Comparison of ENCODE assay signal across 10 mouse cellular contexts in genomic region chr5:36960501-36960900, GRCm38 (mm10). TPM values are rescaled to one million over a fixed set of nuclear protein-coding genes. Genes with fewer than 3 reads are reported as not detected.
A peak's percentile ranks its signal among the peaks of the same experiment; 100 is the strongest.
DNase-seq lines count a peak whose midpoint lies in the region; ATAC-seq and TF ChIP-seq lines count a peak whose summit lies in the region.
"Had no signal": no experiment of that assay in that cellular context is flagged by ENCODE, and none has a peak within 500 bp of the region (broad histone marks: within the 10 kb centered on the region; RNA-seq: fewer than 3 reads in every experiment).

No protein-coding gene starts in this region.

- H3K27me3 ChIP-seq in heart, embryonic 14.5 days (ENCODE audit: control insufficient read depth, insufficient read depth, low read length): no peaks in the 10 kb centered on the region; the same call in 1 of the 2 replicates
- no peaks in the 10 kb centered on the region for H3K27me3 ChIP-seq in forebrain, postnatal 0 days (ENCODE audit: insufficient read depth, low read length)
- H3K27me3 ChIP-seq in midbrain, embryonic 14.5 days (ENCODE audit: control insufficient read depth, insufficient read depth, low read length): no peaks in the 10 kb centered on the region
- H3K27me3 ChIP-seq: stomach, embryonic 15.5 days had no signal

- H3K36me3 ChIP-seq in heart, embryonic 14.5 days (ENCODE audit: control insufficient read depth, insufficient read depth, low read length): peaks cover under 1% of the 10 kb centered on the region; the same call in 1 of the 2 replicates
- no peaks in the 10 kb centered on the region for H3K36me3 ChIP-seq in forebrain, postnatal 0 days (ENCODE audit: insufficient read depth)
- H3K36me3 ChIP-seq in midbrain, embryonic 14.5 days (ENCODE audit: control insufficient read depth, insufficient read depth, low read length): no peaks in the 10 kb centered on the region
- H3K36me3 ChIP-seq: stomach, embryonic 15.5 days had no signal

- H3K4me1 ChIP-seq in heart, embryonic 14.5 days (ENCODE audit: control insufficient read depth in 2 of 2, insufficient read depth in 2 of 2, low read length in 2 of 2): peaks cover 7 to 16% of the 10 kb centered on the region in 2 experiments
- H3K4me1 ChIP-seq in forebrain, postnatal 0 days (ENCODE audit: insufficient read depth): no peaks in the 10 kb centered on the region; the same call in 1 of the 2 replicates
- peaks cover 12% of the 10 kb centered on the region for H3K4me1 ChIP-seq in midbrain, embryonic 14.5 days (ENCODE audit: control insufficient read depth, insufficient read depth, low read length)
- H3K4me1 ChIP-seq: stomach, embryonic 15.5 days had no signal

- no peak for TF ChIP-seq CTCF in brain, embryonic 14.5 days (IDR thresholded peaks at IDR 0.05; ENCODE audit: borderline replicate concordance, extremely low read depth, insufficient read depth, insufficient read length)
- TF ChIP-seq CTCF in forebrain, postnatal 0 days (IDR thresholded peaks at IDR 0.05; ENCODE audit: low read depth): no peak

- no peak for TF ChIP-seq POLR2A in brain, embryonic 14.5 days (IDR thresholded peaks at IDR 0.05; ENCODE audit: borderline replicate concordance, extremely low read depth, insufficient read depth, insufficient read length, poor library complexity, severe bottlenecking)

- no peak for DNase-seq in heart, adult 18-20 months
- peak; percentile 88 for DNase-seq in brain, embryonic 14.5 days (ENCODE audit: low read depth)
- DNase-seq in forebrain, postnatal 0 days: peak; percentile 69
- peak; percentile 87 for DNase-seq in midbrain, embryonic 14.5 days
- DNase-seq in thymus, adult 18-20 months: no peak
- no peak for DNase-seq in layer of hippocampus, adult 11-12 months (ENCODE audit: low spot score)
- DNase-seq in cerebellum, adult 11 months: no peak
- DNase-seq: gastrocnemius, postnatal 10 days had no signal

- H3K27ac ChIP-seq in heart, embryonic 14.5 days (replicated peaks in 1 of 2; ENCODE audit: control insufficient read depth in 1 of 2, insufficient read depth in 1 of 2, low read depth in 2 of 2, low read length in 2 of 2): peak overlapping the region; percentile 63 to 68
- H3K27ac ChIP-seq in forebrain, postnatal 0 days (ENCODE audit: low read depth, low read length): peak overlapping the region; percentile 60
- H3K27ac ChIP-seq in midbrain, embryonic 14.5 days (replicated peaks; ENCODE audit: low read depth, low read length): peak overlapping the region; percentile 60
- H3K27ac ChIP-seq: stomach, embryonic 15.5 days had no signal

- no peak overlapping the region for H3K4me3 ChIP-seq in heart, embryonic 14.5 days (ENCODE audit: control insufficient read depth in 1 of 2, insufficient read depth in 1 of 2, low read depth in 1 of 2, low read length in 2 of 2)
- no peak overlapping the region for H3K4me3 ChIP-seq in forebrain, postnatal 0 days (ENCODE audit: low read depth, low read length)
- H3K4me3 ChIP-seq in midbrain, embryonic 14.5 days (replicated peaks; ENCODE audit: low read depth, low read length): no peak overlapping the region
- H3K4me3 ChIP-seq: stomach, embryonic 15.5 days had no signal

- 18% methylated on average over 5 of the region's 5 CpGs for WGBS in heart, embryonic 14.5 days
- WGBS in forebrain, postnatal 0 days: 7% methylated on average over 5 of the region's 5 CpGs
- 2% methylated on average over 5 of the region's 5 CpGs for WGBS in midbrain, embryonic 14.5 days

- peak overlapping the region; percentile 13; the same call in 1 of the 2 replicates for H3K4me2 ChIP-seq in heart, embryonic 14.5 days (ENCODE audit: low read length)
- H3K4me2 ChIP-seq in forebrain, postnatal 0 days (ENCODE audit: low read depth): no peak overlapping the region
- no peak overlapping the region for H3K4me2 ChIP-seq in midbrain, embryonic 14.5 days (ENCODE audit: low read length)
- H3K4me2 ChIP-seq: stomach, embryonic 15.5 days had no signal

- ATAC-seq in heart, embryonic 14.5 days (ENCODE audit: insufficient number of reproducible peaks, insufficient read depth, low FRiP score, low read depth): peak; percentile 65; the same call in 1 of the 2 replicates
- peak; percentile 80 for ATAC-seq in forebrain, postnatal 0 days
- peak; percentile 53; the same call in 1 of the 2 replicates for ATAC-seq in midbrain, embryonic 14.5 days (ENCODE audit: low FRiP score, low TSS enrichment)

- no peaks in the 10 kb centered on the region for H3K9me3 ChIP-seq in heart, embryonic 14.5 days (ENCODE audit: control insufficient read depth, low read length)
- no peaks in the 10 kb centered on the region for H3K9me3 ChIP-seq in forebrain, postnatal 0 days (ENCODE audit: low read length)
- H3K9me3 ChIP-seq in midbrain, embryonic 14.5 days (ENCODE audit: control insufficient read depth, low read length): no peaks in the 10 kb centered on the region
- H3K9me3 ChIP-seq: stomach, embryonic 15.5 days had no signal

- H3K9ac ChIP-seq in heart, embryonic 14.5 days (ENCODE audit: low read length): no peak overlapping the region
- H3K9ac ChIP-seq in forebrain, postnatal 0 days: 0 out of 2 replicates have a peak overlapping the region, but pooled peaks have one; percentile 1
- no peak overlapping the region for H3K9ac ChIP-seq in midbrain, embryonic 14.5 days (replicated peaks; ENCODE audit: low read length)
- H3K9ac ChIP-seq: stomach, embryonic 15.5 days had no signal

RNA-seq across cellular contexts. Expression of gene Wfs1, which starts 28.5 kb away (rescaled TPM):
- polyA plus RNA-seq in heart, embryonic 14.5 days (2014; fragmentation: Nextera tagmentation; extraction: Ambion mirVana): 20.1 and 21.2 TPM in 2 replicates
- 10 to 100 TPM; 84.6 to 86.4 TPM for total RNA-seq in heart, adult 18-20 months (2021)
- polyA plus RNA-seq in brain, embryonic 14.5 days (2012; rRNA removed): 4.0 and 7.8 TPM in 2 replicates
- total RNA-seq in forebrain, postnatal 0 days (2014; rRNA removed): 9.6 and 12.9 TPM in 2 replicates
- polyA plus RNA-seq in forebrain, postnatal 0 days (2015; fragmentation: Nextera tagmentation; extraction: Ambion mirVana): 10.3 and 16.9 TPM in 2 replicates
- polyA plus RNA-seq in midbrain, embryonic 14.5 days (2014; fragmentation: Nextera tagmentation; extraction: Ambion mirVana): 4.6 and 5.2 TPM in 2 replicates

Comparison
In these comparisons a context has a peak if more than half of its experiments do, and no peak if none do; other contexts are left out.
1. DNase-seq: peak in brain, embryonic 14.5 days (single experiment), forebrain, postnatal 0 days (single experiment) and midbrain, embryonic 14.5 days (single experiment); none in heart, adult 18-20 months (0 of 2), thymus, adult 18-20 months (0 of 2), layer of hippocampus, adult 11-12 months (single experiment) and cerebellum, adult 11 months (single experiment).
2. Peak in every context shown above with its lines, with median percentiles within 50 percentile points of each other: ATAC-seq and H3K27ac ChIP-seq.